Mouse (Mus musculus): ENCODE measurements at regions not wholly inside any gene's neighbourhood (a gene's known extent, or its start where the extent isn't known, plus 50 kb on each side); places are given as distances from the start of the nearest gene placed in this dataset.
A peak's percentile ranks its signal among the peaks of the same experiment; 100 is the strongest.

DNA sequence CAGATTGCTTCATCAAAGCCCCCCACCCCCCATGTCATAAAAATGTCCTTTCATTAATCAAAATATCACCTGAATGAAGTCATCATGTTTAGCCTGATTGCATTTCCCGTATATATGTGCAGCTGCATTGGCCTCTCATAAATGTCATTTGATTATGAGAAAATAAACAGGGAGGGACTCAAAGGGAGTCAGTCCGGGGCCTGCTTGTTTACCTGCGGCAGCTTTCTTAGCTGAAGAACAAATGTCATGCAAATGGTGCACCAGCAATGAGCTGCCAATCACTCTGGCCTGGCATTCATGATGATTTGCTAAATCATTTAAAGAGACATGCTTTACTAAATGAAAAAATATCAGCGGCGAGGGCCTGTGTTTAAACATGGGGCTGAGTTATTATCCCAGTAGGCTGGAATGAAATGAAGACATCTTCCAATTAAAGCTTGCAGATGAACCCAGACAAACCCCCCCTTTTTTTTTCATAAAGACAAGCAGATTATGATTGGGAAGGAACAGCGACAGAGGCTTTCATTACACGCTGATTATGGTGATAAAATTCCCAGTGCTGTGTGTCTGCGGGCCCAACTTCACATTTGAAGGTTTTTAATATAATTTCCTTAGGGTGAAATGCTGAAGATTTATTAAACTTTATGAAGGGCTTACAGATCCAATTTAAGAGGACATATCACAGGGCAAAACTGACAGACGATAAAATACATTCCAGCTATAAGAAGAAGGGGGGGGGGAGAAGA, 342.5 kb upstream of the Tle4 start:
- H3K27ac ChIP-seq: no peak overlapping the region
- intact Hi-C loops (cut with DNase I): no loop called here
- H3K4me3 ChIP-seq: no peak overlapping the region
- no peak for DNase-seq (ENCODE audit: extremely low spot score in 1 of 2, low spot score in 2 of 2)
- TF ChIP-seq CTCF (IDR thresholded peaks at IDR 0.05): no peak

DNA sequence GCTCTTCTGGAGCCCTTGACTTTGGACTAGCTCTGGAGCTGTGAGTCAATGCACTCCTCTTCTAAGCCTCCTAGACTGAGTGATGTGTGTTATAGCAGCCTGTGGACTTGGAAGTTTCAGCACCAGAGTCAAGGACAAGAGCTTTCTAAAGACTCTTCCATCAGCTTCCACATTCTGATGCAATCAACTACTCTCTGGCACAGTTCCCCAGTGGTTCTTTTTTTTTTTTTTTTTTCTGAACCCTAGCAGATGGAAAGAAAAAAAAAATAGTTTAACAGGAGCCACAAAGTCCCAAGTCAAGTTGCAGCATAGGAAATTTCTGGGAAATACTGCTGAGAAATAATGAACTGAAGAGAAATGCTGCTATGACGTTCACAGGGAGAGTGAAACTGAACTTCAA, 324.4 kb upstream of the Tle4 start:
- no peak for TF ChIP-seq CTCF (IDR thresholded peaks at IDR 0.05)
- no peak overlapping the region for H3K27ac ChIP-seq
- no peak for DNase-seq (ENCODE audit: extremely low spot score in 1 of 2, low spot score in 2 of 2)
- intact Hi-C loops (cut with DNase I): no loop called here
- no peak overlapping the region for H3K4me3 ChIP-seq

DNA sequence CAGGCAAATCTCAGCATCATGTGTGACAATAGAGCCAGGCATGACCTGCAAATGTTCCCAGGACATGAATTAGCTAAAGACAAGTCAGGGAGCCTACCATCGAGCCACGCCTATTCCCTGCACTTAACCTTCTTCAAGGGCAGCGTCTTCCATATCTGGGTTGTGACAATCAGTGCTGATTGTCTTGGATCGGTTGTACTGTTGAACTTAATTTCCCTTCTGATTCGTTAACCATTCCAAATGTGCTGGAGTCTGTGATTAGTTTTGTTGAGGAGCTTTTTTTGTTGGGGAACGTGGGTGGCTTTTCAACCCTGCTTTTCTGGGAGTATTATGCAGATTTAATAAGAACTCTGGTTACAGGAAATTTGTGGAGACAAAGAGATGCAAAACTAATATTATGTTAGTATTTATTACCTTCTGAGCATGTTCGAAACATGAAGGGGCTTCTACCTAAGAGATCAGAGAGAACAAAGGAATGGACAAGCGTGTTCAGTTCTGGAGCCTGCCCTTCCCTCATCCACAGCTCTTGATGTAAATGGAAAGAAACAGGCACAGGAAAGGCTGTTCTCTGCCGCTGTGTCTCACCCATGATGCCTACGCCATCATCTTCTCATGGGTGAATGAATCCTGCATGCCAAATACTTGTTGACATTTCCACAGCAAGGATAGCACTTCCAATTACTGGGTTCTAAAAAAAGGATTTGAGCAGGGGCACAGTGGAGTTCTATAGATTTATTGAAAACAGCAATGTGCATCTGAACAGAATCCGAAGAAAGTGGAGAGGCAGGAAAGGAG, 313.4 kb upstream of the Tle4 start:
- intact Hi-C loops (cut with DNase I): no loop called here
- no peak overlapping the region for H3K27ac ChIP-seq

DNA sequence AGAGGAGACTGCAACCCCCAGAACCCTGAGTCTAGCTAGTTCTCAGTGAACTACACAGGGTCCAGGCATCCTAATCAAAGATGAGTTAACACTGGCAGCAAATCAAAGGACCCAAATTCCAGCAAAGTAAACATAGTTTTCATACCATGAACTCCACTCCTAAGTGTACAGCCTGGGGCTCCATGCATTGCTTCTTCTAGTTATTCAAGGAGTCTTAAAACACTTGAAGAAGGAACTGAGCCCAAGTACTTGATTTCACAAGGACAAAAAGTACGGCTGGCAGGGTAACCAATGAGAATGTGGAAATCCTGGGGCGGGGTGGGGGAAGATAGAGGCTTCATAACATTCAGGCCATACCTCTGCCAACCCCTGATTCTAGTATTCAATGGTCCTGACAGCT, 297.0 kb upstream of the Tle4 start:
- Histone ChIP-seq H3K27ac (no peak overlapping the region), H3K4me3 (no peak overlapping the region)
- intact Hi-C loops (cut with DNase I): loop anchor here (5.0 kb wide), 1 partner anchor 298 kb away; the partner anchor contains the start of gene Tle4
- TF ChIP-seq CTCF (IDR thresholded peaks at IDR 0.05): no peak
- DNase-seq (ENCODE audit: extremely low spot score in 1 of 2, low spot score in 2 of 2): no peak

More for the DNA sequence above, 313.4 kb upstream of the Tle4 start:
- DNase-seq (ENCODE audit: extremely low spot score in 1 of 2, low spot score in 2 of 2): no peak
- TF ChIP-seq CTCF (IDR thresholded peaks at IDR 0.05): no peak
- no peak overlapping the region for H3K4me3 ChIP-seq

DNA sequence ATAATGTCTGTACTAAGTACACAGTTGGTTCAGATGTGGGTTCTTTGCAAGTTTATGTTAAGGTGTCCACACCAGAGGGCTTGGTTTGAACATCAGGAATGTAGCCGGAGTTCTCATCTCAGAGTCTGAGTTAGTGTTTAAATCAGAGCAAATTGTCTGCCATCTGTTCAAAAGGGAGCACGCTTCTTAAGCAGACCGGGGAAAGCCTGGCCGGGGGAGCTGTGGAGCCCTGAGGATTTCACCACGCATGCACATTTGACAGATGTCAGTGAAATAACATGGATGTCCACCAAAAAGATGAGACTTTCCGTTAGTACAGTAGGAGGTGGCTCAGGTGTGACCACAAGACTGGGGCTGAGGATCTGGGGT, 294.5 kb upstream of the Tle4 start:
- no peak for TF ChIP-seq CTCF (IDR thresholded peaks at IDR 0.05)
- DNase-seq (ENCODE audit: extremely low spot score in 1 of 2, low spot score in 2 of 2): no peak
- Histone ChIP-seq H3K27ac (no peak overlapping the region), H3K4me3 (no peak overlapping the region)
- intact Hi-C loops (cut with DNase I): loop anchor here (5.0 kb wide), 1 partner anchor 295 kb away; the partner anchor contains the start of gene Tle4

DNA sequence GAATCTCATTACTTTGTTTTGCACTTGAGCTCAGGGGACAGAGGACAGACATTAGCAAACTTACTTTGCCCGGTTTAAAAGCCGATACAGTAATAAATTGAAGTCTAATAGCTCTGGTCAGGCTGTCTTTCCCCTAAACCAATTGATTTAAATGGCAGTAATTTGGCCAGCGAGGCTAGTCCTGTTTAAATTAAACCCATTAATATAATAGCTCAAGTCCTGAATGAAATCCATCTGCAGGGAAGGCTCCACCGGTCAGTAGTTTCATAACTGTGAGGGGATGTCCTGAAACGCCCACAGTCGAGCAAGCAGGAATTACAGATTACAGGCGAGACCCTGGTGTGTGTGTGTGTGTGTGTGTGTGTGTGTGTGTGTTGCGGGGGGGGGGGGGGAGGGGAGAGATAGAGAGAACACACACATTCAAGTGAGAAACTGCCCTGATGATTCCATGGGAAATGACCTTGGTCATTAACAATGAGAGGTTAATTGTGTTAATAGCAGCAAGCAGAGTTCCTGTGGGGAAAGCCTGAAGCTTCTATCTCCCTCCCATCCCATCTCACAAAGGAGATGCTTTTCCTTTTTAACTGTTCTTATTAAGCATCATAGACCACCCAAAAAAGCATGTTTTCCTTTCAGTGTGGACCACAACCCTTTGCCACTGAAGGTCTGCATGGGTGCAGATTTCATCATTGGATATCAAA, 294.0 kb upstream of the Tle4 start:
- no peak for TF ChIP-seq CTCF (IDR thresholded peaks at IDR 0.05)
- no peak for DNase-seq (ENCODE audit: extremely low spot score in 1 of 2, low spot score in 2 of 2)
- no peak overlapping the region for H3K4me3 ChIP-seq
- no peak overlapping the region for H3K27ac ChIP-seq
- intact Hi-C loops (cut with DNase I): loop anchor here (5.0 kb wide), 1 partner anchor 295 kb away; the partner anchor contains the start of gene Tle4

DNA sequence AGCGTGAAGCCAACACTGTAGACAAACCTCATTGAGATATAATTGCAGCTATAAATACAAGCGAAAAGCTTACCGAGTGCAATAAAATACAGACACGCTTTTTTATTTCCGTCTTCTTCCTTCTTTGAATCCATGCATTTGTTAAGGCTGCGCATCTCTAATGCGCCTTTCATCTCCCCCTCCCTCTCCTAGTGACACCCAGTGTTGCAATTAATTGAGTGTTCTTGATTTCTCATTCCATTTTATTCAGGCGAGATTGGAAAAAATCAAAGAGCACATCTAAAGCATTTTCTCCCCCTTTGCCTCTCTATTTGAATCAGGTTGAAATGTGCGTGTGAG, 293.2 kb upstream of the Tle4 start:
- peak overlapping the region; percentile 45; the same call in 1 of the 2 replicates for H3K27ac ChIP-seq
- no peak for DNase-seq (ENCODE audit: extremely low spot score in 1 of 2, low spot score in 2 of 2)
- intact Hi-C loops (cut with DNase I): loop anchor here (5.0 kb wide), 1 partner anchor 294 kb away; the partner anchor contains the start of gene Tle4
- peak overlapping the region; percentile 44 for H3K4me3 ChIP-seq
- TF ChIP-seq CTCF (IDR thresholded peaks at IDR 0.05): no peak

DNA sequence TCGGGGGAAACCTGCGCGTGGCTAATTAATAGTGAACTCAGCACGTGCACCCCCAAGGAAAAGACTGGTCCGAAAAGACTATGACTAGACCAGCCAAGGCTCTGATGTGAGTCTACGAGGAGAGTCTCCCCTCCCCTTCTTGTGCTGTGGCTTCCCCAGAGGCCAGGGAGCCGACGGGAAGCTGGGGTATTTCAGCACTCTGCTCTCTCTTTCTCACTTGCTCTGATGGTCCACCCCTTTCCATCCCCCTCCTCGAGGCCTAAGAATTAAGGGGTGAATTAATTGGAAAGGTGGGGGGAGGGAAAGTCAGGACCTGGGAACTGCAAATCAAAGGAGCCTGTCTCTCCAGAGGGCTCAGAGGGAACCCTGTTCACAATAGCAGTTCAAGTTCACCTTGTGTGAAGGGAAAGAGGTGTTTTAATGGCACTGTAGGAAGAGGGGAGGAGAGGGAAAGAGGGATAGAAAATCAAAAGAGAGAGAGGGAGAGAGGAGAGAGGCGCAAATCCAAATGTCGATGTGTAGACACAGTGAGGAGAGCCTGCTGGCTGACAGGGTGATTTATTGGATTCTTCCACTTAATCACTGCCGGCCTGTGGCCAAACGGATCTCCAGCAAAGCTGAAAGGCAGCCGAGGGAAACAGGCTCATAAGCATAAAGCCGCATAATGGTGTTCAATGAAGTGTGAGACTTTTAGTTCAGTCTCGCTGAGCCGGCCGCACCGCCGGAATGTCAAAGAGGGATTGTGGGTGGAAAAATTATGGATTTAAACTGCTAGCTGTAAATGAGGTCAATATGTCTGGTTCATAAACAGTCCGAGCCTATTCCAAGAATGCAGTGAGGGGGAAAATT, 292.6 kb upstream of the Tle4 start:
- DNase-seq (ENCODE audit: extremely low spot score in 1 of 2, low spot score in 2 of 2): peak; percentile 35 to 40
- Histone ChIP-seq H3K4me3 (peak overlapping the region; percentile 44), H3K27ac (peak overlapping the region; percentile 45; the same call in 1 of the 2 replicates)
- intact Hi-C loops (cut with DNase I): loop anchor here (5.0 kb wide), 1 partner anchor 293 kb away; the partner anchor contains the start of gene Tle4
- TF ChIP-seq CTCF (IDR thresholded peaks at IDR 0.05): no peak

DNA sequence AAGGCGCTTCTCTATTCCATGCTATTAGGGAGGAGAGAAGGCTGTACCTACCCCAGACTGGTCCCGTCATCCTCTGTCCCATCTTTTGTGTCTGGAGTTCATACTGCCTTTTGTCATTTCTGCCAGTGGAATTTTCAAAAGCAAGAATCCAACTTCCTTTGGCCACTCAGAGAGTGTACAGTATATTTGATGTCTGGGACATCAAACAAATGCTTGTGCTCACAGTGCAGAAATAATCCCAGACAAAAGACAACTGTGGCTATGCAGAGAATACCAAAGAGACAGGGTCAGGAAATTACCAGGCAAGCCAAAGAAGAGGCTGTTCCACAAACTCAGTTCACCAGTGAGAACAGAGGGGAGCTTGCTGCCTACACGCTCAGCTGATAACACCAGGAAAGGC, 291.9 kb upstream of the Tle4 start:
- Histone ChIP-seq H3K27ac (no peak overlapping the region), H3K4me3 (no peak overlapping the region)
- no peak for TF ChIP-seq CTCF (IDR thresholded peaks at IDR 0.05)
- no peak for DNase-seq (ENCODE audit: extremely low spot score in 1 of 2, low spot score in 2 of 2)
- intact Hi-C loops (cut with DNase I): loop anchor here (5.0 kb wide), 1 partner anchor 292 kb away; the partner anchor contains the start of gene Tle4

DNA sequence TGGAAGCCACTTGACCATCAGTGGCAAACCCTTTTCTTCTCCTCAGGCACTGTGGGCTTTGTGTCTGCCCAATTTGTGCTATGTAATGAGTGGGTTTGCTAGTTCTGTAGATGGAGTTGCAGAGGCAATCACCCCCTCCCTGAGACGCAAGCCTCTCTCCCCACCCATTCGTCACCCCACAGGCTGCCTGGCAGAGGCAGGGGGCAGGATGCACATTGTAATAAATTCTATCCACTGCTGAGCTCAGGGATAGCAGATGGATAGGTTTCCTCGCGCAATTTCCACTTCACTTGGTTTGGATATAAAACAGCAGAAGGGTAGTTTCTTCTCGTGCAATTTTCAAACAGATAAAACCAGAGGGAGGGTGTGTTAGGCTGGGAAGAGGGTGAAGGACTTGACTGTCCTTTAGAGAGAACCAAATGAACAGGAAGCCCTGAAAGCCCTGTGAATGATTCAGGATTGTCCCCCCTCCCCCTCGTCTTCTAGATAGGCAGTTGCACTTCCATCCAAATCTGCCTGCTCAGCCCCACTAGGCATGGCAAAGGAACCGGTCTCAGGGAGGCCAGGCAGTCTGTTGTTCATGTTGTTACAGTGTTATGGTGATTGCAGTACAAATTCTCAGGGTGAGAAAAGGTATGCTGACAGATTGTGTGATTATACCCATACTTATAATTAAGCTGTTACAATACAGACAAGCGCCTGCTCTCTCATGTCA, 286.0 kb upstream of the Tle4 start:
- DNase-seq (ENCODE audit: extremely low spot score in 1 of 2, low spot score in 2 of 2): no peak
- no peak for TF ChIP-seq CTCF (IDR thresholded peaks at IDR 0.05)
- H3K4me3 ChIP-seq: no peak overlapping the region
- H3K27ac ChIP-seq: no peak overlapping the region
- intact Hi-C loops (cut with DNase I): no loop called here
